Mouse (Mus musculus): Measurements from ENCODE around the gene Slc34a1.

The Slc34a1 gene

DNA sequence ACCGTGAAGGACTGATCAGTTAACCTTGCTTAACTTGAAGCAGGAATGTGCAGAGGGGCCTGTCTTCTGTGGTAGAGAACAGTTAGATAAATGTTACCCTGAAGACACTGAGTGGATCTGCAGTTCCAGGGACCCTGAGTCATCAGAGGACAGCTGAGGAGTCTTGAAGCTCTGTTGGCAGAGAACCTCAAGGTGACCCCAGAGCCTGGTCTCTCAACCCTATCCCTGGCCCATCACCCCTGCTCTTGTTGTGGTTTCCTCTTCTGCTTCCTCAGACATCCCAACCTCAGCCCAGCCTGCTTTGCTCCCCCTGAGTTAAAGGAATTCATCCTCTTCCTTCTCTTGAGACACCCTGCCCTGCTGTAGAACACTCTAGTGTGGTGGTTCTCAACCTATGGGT lies at the start of gene Slc34a1:
Gene Slc34a1 (plus strand): TSS at position 100 of the 400 bp plus-strand sequence.
- DNase-seq = no peak

DNA sequence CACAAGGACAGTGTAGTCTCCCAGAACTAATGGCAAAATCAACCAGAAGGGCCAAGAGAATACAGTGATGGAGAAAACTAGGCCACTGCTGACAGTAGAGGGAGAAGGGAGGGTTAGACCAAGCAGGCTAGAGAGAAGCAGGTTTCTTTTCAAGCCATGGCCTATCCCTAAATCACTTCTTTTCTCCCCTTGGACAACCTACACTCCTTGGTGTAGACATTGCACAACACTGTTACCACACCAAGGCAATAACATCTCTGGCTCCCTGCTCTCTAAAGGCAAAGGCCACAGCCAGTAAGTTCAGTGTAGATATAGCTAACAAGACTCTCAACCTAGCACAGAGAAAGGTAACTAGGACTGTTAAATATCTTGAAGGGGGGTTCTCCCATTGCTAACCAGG lies 36.8 kb upstream of the Slc34a1 start:
- DNase-seq = no peak

DNA sequence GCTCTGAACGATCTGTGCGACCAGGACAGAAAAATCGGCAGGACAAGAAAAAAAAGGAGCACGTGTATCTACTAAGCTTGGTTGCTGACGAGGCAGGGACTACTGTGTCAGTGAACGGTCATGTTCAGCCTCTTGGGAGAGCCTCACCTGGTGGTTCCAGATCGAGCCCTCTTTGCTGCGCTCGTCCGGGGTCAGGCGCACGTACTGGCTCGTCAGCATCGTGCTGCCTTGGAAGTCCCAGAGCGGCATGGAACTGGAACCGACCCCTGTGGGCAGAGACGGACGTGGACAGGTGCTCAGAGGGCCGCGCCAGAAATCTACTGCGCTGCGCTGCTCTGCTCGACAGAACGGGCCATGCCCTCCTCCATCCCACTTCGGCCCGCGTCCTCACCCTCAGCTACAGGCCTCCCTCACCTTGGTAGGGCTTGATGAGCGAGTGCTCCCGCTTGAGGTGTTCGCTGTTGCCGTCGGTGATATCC lies 36.0 kb upstream of the Slc34a1 start:
- DNase-seq = no peak

DNA sequence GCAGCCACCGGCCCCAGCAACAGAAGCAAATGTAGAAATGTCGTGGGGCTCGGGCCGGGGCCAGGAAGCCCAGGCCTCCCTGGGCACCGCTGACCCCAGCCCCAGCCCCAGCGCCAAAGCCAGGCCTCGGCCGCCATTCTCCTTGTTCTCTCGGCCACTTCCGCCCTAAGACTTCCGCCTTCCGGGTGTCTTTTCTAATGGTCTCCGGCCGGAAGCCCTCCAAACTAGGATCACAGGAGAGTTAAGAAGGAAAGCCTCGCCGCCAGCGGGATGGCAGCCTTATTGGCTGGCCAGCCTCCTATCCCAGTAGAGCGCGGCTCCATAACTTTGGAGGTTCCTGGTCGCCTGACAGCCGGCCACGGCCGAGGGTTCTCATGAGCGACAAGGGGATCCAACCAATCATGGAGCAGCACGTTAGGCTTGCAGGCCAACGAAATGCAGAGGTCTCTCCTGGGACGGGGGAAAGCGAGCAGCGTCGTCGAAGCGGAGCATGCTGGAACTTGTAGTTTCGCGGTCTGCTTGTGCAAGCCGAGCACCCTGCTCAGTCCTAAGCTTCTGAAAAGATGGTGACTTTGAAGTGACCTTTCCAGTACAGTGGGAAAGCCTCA lies 35.4 kb upstream of the Slc34a1 start, which contains the start of gene Lman2:
Gene Lman2 (minus strand): TSS at position 331 of the 608 bp plus-strand sequence.
- peak; percentile 93 to 94 for DNase-seq

DNA sequence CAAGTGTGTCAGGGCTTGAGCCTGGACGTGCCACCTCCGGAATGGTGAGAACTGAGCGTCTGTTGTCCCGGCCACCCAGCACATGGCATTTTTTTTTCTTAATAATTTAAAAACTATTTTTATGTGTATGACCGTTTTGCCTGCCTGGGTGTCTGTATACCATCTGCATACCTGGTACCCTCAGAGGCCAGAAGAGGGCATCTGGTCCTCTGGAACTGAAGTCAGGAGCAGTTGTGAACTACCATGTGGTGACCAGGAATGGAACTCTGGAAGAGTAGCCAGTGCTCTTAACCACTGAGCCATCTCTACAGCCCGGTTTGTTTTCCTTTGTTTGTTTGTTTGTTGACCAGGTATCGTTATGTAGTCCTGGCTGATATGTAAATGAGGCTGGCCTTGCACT lies 29.6 kb upstream of the Slc34a1 start:
- no peak for DNase-seq

DNA sequence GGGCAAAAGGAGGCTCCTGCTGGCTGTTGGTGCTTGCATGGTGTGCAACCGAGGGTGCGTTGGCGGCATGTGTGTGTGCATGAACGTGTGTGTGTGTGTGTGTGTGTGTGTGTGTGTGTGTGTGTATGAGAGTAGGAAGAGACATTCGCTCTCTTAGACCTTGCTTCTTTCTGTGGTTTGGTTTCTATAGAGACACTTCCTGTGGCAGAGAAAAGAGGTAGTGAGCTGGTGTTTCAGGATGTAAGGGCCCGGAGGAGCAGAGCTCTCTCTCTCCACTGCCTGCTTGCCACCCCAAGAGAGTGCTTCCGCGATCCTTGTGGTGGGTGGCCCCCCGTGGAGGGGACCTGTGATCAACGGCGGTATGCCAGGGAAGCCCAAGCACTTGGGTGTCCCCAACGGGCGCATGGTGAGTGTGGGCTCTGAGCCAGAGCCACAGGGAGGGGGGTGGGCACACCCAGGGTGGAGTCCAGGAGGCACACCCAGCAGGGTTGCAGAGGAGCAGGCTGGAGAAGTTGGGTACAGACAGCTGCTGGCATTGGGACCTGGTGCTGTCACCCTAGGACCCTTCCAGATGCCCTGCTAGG lies 28.4 kb upstream of the Slc34a1 start, which contains the start of gene Rgs14:
Gene Rgs14 (plus strand): TSS at position 202 of the 584 bp plus-strand sequence.
- peak; percentile 77 to 78 for DNase-seq

DNA sequence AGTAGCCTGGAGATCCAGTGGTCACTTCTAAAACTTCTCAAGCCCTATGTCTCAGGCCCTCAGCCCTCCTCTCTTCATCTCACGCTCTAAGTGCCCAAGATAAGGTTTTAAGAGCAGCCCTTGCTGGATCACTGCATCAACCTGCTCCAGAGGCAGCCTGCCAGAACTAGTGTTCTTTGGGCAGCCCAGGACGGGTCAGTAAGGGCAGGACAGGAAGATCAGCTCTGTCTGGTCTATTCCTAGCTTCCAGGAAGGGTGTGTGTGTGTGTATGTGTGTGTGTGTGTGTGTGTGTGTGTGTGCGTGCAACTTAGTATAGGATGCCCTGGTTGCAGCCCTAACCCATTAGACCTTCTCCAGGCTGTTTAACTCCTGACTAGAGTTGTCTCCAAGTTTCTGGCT lies 27.8 kb upstream of the Slc34a1 start:
- no peak for DNase-seq

DNA sequence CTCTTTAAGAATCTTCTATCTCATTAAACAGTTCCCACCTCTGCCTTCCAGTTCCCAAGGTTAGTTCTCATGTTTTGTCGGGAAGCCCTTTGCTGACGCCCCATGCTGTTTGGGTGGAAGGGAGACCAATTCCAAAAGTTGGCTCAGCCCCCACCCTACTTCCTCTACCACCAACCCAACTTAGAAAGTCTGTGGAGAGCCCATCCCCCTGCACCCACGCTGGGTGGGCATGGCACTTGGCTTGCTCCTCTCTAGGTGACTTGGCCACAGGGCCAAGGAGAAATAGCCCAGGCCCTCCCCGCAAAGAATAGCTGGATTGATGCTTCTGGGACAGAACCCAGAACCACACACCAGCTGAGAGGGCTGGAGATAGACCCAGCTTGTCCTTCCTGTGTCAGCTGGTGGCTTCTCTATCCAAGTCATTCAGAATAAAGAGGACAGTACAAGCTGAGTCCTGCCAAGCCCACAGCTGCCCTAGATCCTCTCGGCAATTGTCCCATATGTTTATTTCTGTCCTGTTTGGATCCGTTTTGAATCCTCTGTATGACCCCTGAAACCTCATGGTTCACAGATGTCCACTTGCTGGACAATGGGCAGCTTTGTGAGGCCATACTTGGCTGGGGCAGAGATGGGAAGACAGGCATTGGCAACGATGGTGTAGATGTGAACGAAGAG lies 26.8 kb upstream of the Slc34a1 start:
- DNase-seq = no peak

DNA sequence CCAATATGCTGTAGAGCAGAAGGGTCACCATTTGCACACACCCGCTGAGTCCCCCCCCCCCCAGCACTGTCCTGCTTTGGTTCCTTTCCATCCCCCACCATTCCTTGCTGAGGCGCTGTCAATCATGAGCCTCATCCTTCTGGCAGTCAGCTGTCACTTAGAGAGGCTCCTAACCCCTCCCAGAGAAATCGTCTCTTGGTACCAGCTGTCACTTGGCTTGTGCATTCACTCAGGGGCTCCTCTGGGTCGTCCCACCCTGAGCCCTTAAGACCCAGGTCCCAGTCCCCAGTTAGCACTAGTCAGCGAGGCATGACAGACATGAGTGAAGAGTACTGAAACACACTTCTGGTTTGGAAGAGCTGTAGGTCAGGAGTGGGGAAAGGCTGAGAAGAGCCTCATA lies 26.2 kb upstream of the Slc34a1 start:
- no peak for DNase-seq

DNA sequence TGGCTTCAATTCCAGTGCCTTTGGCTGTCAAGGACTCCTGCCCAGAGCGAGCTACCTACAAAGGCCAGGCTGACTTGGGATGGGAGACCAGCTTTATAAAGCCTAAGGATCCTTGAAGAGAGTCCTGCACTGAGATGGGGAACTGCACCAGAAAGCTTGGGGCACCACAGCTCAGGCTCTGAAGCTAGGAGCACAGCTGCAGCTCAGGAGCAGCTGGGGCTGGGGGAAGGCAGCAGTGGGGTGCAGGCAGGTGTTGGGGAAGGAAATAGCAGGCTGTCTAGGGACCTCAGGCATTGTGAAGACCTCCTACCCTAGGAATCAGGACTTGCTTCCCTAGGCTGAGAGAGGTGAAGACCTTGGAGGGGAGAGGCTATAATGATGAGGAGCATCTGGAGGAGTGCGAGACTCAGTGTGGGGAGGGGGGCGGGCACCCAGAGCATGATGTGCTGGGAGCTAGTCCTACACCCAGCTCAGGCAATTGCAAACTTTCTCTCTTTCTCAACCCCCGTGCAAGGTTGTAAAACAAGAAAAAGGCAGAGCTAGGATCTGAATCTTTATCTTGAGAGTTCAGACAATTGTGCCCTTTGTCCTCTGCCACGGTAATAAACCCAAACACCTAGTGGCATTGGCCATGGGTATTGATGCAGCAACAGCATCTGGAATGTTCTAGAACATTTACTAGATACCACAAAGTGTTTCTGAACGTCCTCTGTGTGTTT lies 23.6 kb upstream of the Slc34a1 start:
- DNase-seq = no peak

DNA sequence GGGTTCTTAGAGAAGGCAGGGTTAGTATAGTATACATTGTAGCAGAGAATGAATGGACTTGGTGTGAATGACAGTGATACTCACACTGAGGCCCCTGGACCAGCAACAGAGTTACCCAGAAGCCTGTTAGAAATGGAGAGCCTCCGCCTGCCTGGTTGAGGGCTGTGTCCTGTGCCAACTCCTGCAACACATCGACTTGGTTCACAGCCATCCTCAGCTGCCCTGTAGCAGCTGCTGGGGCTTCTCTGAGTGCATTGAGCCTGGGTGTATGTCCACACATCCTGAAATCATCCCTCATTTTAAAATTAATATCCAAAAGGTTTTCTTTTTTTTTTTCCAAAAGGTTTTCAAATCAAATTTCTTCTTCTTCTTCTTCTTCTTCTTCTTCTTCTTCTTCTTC lies 22.1 kb upstream of the Slc34a1 start:
- DNase-seq = no peak

DNA sequence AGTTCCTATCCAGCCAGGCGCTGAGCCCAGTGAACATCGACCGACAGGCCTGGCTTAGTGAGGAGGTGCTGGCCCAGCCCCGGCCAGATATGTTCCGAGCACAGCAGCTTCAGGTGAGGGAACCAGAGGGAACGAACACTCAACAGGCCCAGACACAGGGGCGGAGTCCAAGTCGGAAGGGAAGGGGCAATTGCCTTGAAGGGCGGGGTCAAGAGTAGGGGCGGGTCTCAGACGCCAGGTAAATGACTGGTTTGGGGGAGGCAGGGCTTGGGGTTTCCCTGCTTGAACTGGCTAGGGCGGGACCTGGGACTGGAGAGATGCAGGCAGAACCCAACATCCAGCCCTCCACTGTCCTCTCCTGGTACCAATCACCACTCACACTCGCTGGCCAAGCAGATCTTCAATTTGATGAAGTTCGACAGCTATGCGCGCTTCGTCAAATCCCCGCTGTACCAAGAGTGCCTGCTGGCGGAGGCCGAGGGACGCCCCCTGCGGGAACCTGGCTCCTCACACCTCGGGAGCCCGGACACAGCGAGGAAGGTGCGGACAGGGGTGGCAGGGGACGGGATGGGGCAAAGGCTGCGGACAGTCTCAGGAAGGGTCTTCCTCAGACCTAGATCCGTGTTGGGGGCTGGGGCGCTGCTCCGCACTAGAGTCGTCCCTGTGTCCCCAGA lies 18.9 kb upstream of the Slc34a1 start:
- DNase-seq = no peak

DNA sequence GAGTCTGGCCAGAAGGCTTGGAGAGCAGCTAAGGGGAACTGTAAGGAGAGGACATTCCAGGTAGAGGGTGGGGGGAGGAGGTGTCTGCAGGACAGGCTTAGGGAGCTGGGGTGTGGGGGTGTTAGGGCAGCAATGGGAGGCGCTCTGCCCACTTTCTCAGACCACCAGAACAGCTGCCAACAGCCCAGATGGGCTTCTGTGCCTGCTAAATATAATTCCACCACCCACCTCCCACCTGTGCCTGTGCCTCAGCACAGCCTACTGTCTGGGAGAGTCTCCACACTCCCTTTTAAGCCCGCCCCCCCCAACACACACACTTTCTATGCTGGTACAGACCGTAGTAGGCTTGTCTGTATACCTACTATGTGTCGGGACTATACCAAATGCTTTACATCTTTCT lies 16.2 kb upstream of the Slc34a1 start:
- no peak for DNase-seq

DNA sequence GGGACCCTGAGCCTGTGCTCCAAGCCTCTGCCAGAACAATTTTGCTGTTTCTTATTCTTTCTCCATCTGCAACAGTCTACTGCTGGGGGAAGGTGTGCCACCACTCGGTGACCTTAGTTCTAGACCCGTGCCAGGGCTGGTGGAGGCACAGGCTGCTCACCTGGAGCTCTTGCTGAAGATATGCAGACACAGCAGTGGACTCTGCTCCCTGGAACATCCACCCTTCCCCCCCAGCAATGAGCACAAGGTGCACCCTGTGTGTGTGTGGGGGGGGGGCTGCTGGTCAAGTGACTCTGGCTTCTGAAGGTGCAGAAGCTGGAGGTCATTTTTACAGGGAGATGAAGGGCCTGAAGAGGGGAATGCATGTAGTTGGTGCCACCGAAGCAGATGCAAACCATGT lies 7.3 kb upstream of the Slc34a1 start:
- DNase-seq = no peak

DNA sequence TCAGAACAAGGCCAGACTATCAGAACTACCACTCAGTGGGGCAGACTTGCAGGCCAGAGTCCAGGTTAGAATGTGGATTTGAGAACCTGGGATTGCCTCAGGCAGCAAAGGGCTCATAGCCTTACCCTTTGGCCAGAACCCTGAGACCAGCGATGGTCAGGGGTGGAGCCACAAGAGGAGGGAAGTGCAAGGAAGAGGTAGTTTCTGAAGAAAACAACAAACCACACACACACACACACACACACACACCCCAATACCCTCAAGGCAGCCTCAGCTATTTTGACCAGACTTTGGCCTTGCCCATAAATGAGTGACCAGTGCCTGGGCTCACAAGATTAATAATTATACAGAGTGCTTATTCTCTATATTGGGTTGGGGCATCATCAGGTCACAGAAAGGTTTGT lies 6.4 kb upstream of the Slc34a1 start:
- DNase-seq = no peak

DNA sequence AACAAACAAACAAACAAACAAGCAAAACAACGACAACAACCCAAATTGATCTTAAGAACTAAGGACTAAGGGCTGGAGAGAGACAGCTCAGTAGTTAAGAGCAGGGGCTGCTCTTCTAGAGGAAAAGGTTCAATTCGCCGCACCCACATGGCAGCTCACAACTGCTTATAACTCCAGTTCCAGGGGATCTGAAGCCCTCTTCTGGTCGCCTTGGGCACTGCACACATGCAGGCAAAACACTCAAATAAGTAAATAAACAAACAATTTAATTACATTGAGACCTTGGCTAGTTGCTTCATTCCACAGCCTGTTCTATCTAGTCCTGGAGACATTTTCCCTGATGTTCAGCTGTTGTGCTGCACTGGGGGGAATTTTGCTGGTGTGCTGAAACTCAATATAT lies 5.1 kb upstream of the Slc34a1 start:
- peak; percentile 55 to 64 for DNase-seq

DNA sequence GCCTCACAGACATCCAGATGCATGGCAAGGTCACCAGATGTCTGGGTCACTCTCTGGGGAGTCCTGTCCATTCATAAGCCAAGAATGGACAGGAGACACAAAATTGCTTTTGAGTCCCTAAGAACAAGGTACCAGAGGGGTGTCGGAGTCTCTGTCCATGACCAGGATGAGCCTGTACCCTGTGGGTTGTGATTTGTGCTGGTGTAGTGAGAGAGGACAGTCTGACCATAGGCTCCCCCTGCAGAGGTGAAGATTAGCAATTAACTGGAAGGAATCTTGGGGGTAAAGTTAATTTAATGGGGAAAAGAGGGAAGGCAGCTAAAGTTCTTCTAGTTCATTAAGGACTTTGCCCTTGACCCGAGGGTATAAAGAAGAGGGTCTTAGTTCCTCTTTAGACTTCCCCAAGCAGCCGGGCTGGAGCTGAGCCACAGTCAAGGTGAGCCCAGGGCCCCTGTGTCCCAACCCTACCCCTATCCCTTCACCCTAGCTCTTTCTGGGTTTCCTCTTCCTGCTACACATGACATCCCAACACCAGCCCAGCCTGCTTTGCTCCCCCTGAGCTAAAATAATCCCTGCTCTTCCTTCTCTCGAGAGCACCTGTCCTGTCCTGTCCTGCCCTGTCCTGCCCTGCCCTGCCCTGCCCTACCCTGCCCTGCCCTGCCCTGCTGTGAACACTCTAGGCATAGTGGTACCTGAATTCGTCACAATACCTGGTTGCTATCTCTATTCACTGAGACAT lies 1.5 kb downstream of the Slc34a1 start:
- no peak for DNase-seq

DNA sequence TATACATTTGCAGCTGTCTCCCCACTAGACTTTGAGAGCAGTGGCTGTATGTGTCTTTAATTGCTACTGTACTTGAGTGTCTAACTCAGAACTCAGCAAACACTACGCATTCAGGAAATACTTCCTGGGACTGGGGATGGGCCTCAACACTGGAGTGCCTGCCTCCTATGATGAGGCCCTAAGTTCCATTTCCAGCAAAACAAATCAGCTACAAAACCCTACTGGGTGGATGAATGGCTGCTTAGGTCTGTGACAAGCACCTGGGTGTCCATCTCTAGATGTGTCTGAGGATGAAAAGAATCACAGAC lies 2.0 kb downstream of the Slc34a1 start:
- no peak for DNase-seq

DNA sequence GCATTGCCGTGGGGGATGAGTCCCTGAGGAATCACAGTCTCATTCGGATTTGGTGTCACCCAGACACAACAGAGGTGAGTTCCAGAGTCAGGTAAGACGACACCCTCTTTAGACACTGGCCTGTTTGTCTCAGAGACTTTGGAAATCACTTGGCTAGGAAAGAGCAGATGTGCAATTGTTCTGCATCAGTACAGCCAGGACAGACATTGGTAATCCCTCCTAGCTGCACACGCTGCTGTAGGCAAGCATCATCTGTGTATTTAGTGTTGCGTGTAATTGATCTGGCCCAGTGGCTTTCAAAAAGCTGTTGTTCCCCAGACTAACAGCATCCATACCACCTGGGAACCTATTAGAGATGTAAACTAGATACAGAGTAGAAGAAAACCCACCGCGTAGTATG lies 5.3 kb downstream of the Slc34a1 start:
- DNase-seq = no peak

DNA sequence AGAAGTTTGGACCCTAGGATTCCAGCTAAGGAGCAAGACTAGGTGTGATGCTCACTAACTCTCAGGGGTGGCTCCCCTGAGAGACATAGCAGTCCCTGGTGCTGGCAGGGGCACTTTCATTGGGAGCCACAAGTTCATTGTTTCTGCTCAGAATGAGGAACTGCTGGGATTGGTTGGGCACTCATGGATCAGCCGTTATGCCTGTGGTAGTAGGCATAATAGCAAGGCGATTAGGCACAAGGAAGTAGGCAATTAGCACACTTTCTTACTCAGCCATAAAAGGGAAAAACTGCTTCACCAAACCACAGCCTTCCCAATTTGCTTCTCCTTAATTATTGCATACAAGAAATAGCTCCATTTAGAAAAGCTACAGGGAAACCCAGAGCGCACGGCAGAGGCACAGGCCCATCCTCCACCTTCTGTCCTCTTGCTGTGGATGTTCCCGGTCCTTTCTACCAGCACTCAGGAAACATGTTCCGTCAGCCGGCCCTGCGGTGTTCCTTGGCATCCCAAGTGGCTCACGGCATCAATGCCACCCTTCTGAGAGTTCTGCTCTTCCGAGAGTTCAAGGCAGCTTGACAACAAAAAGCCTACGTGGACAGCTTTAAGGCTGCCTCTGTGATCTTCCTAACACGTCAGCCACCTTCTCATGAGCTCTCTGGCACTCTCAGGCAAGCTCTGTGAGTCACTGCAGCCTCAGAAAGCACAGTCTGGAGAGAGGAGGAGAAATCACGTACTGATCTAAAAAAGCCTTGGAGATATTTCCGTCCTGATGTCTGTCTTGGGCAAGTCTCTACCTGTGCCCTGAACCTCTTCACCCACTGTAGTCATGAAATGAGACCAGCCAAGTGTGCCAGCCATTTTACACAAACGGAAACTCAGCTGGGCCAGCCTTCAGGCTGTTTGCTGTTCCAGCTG lies 6.2 kb downstream of the Slc34a1 start:
- DNase-seq = no peak
